Mouse (Mus musculus): ENCODE measurements at regions not wholly inside any gene's neighbourhood (a gene's known extent, or its start where the extent isn't known, plus 50 kb on each side); places are given as distances from the start of the nearest gene placed in this dataset.

GRCm38 (mm10) chr15:24161974-24162373 is 1251.6 kb downstream of the Basp1 start:
- no peak for DNase-seq

GRCm38 (mm10) chr15:24157700-24158350 is 1255.7 kb downstream of the Basp1 start:
- no peak for DNase-seq

GRCm38 (mm10) chr15:24154291-24154690 is 1259.3 kb downstream of the Basp1 start:
- DNase-seq, result no peak

- DNase-seq, result no peak
Measured at GRCm38 (mm10) chr15:24124241-24124640, 1289.3 kb downstream of the Basp1 start.

- DNase-seq, result no peak
Measured at GRCm38 (mm10) chr15:24086267-24086666, 1327.3 kb downstream of the Basp1 start.

GRCm38 (mm10) chr15:24053197-24053596 is 1360.4 kb downstream of the Basp1 start:
- DNase-seq, result no peak

GRCm38 (mm10) chr15:24040847-24041246 is 1372.7 kb downstream of the Basp1 start:
- no peak for DNase-seq

- peak; percentile 9 to 26 for DNase-seq
Measured at GRCm38 (mm10) chr15:24039174-24039573, 1374.4 kb downstream of the Basp1 start.

GRCm38 (mm10) chr15:24022137-24022536 is 1391.4 kb downstream of the Basp1 start:
- DNase-seq, result peak; percentile 34 to 50

GRCm38 (mm10) chr15:24004711-24005110 is 1408.9 kb downstream of the Basp1 start:
- no peak for DNase-seq

GRCm38 (mm10) chr15:23979506-23979905 is 1430.7 kb downstream of the Cdh18 start:
- peak; percentile 2 to 18 for DNase-seq
